Mouse (Mus musculus) erythroblast, embryonic 14.5 days (primary cell): ENCODE measurements around the gene Acat3. TPM values are rescaled to one million over a fixed set of nuclear protein-coding genes. Genes with fewer than 3 reads are reported as not detected.

Experiments
- H3K27me3 ChIP-seq: 2 replicates; pipeline ENCODE4 v1.6.1; 2012; ENCODE audit warnings: inconsistent platforms; ENCODE audit not compliant: control insufficient read depth
- H3K36me3 ChIP-seq: 2 replicates; pipeline ENCODE4 v1.6.1; 2012; ENCODE audit warnings: mild to moderate bottlenecking, inconsistent platforms; ENCODE audit not compliant: control insufficient read depth
- H3K4me1 ChIP-seq: 2 replicates; pipeline ENCODE4 v1.6.1; 2012; ENCODE audit warnings: inconsistent platforms; ENCODE audit not compliant: control insufficient read depth
- H3K4me3 ChIP-seq: replicated peaks from 2 replicates; pipeline ENCODE3; 2012; ENCODE audit warnings: moderate library complexity, mild to moderate bottlenecking, inconsistent platforms
- H3K9me3 ChIP-seq: 2 replicates; pipeline ENCODE4 v1.6.1; 2012; ENCODE audit warnings: low read length, inconsistent platforms, mixed read lengths; ENCODE audit not compliant: control insufficient read depth
- GATA1 ChIP-seq: IDR thresholded peaks from 2 replicates; pipeline ENCODE4 v1.6.1; 2012; ENCODE audit warnings: low read length, inconsistent platforms, mixed read lengths
- TAL1 ChIP-seq: IDR thresholded peaks from 3 replicates; pipeline ENCODE4 v1.6.1; 2012; ENCODE audit warnings: low read length, inconsistent platforms, mixed read lengths
- polyA plus RNA-seq: library from polyadenylated mRNA; stranded (reverse); fragments of >175 nt; gene quantifications from 2 replicates; pipeline ENCODE4 v1.2.3, GENCODE M21; 2012

Gene Acat3
- polyA plus RNA-seq, 1 experiment, result 0.18 TPM

- H3K27me3 ChIP-seq, result peaks cover 8% of the 10 kb centered on the region
- no peak overlapping the region for H3K4me3 ChIP-seq
- H3K36me3 ChIP-seq, result no peaks in the 10 kb centered on the region
- no peaks in the 10 kb centered on the region for H3K9me3 ChIP-seq
- H3K4me1 ChIP-seq, result peaks cover 3% of the 10 kb centered on the region; the same call in 1 of the 2 replicates
- TF ChIP-seq GATA1 (no peak), TAL1 (no peak)
Observed at GRCm38 (mm10) chr17:12881216-12881615, 59.2 kb downstream of the Acat3 start.

GRCm38 (mm10) chr17:12880178-12880577, 60.2 kb downstream of the Acat3 start:
- TF ChIP-seq GATA1, result no peak
- TF ChIP-seq TAL1, result no peak
- H3K4me3 ChIP-seq, result no peak overlapping the region
- H3K36me3 ChIP-seq, result no peaks in the 10 kb centered on the region
- H3K27me3 ChIP-seq, result peaks cover 10% of the 10 kb centered on the region
- peaks cover 3% of the 10 kb centered on the region; the same call in 1 of the 2 replicates for H3K4me1 ChIP-seq
- no peaks in the 10 kb centered on the region for H3K9me3 ChIP-seq

- Histone ChIP-seq H3K9me3 (no peaks in the 10 kb centered on the region), H3K4me1 (peaks cover 3% of the 10 kb centered on the region; the same call in 1 of the 2 replicates), H3K4me3 (no peak within 1 kb of the TSS), H3K36me3 (no peaks in the 10 kb centered on the region), H3K27me3 (peaks cover 28% of the 10 kb centered on the region)
- TF ChIP-seq TAL1, result no peak
Observed at GRCm38 (mm10) chr17:12875734-12876133, 64.7 kb downstream of the Acat3 start, which contains the start of gene Mrgprh. TSS of gene Mrgprh (plus strand) at chr17:12876034.

Other genes starting within 250 kb of the Acat3 start
- 0.21 and 0.26 TPM in 2 replicates for gene Igf2r, start 170.9 kb downstream of the Acat3 start, polyA plus RNA-seq
- not detected in 2 replicates for gene Mas1, start 72.5 kb downstream of the Acat3 start, polyA plus RNA-seq
- gene Mrgprh, start 64.6 kb downstream of the Acat3 start, polyA plus RNA-seq, result not detected in 2 replicates
- 0.02 and 0.06 TPM in 2 replicates for gene Pnldc1, start 30.4 kb downstream of the Acat3 start, polyA plus RNA-seq
- gene Tcp1, start 24.9 kb downstream of the Acat3 start, polyA plus RNA-seq, result 2.7 and 2.9 TPM in 2 replicates
- 3.9 and 6.6 TPM in 2 replicates for gene Mrpl18, start 24.3 kb downstream of the Acat3 start, polyA plus RNA-seq
- 0.38 and 0.69 TPM in 2 replicates for gene Acat2, start 20.1 kb upstream of the Acat3 start, polyA plus RNA-seq
- gene Wtap, start 53.6 kb upstream of the Acat3 start, polyA plus RNA-seq, result 0.81 and 0.91 TPM in 2 replicates
- 30.9 and 38.6 TPM in 2 replicates for gene Sod2, start 66.2 kb upstream of the Acat3 start, polyA plus RNA-seq
- not detected in 2 replicates for gene Gpr31b, start 111.7 kb upstream of the Acat3 start, polyA plus RNA-seq
- not detected in 2 replicates for gene Tcp10b, start 120.5 kb upstream of the Acat3 start, polyA plus RNA-seq
- not detected in 2 replicates for gene Unc93a, start 191.2 kb upstream of the Acat3 start, polyA plus RNA-seq